Mouse (Mus musculus) ES-E14 (cell line): ENCODE measurements around the gene Ube2g1. TPM values are rescaled to one million over a fixed set of nuclear protein-coding genes. Genes with fewer than 3 reads are reported as not detected.
"Not testable (repeated sequence)": the region's sequence is repeated elsewhere in the genome, so short reads cannot be mapped to it uniquely, and the experiment has no call there.

Source experiments
- DNase-seq: peaks from one replicate; pipeline ENCODE4 v3.0.0-alpha.2; 2013; ENCODE audit warnings: low read depth, low spot score
- H3K27ac ChIP-seq: 2 replicates; pipeline ENCODE4 v1.5.1; 2012; ENCODE audit warnings: low read depth, mild to moderate bottlenecking, low read length, moderate library complexity, mixed read lengths; ENCODE audit not compliant: poor library complexity, insufficient read depth, severe bottlenecking
- H3K36me3 ChIP-seq: 2 replicates; pipeline ENCODE4 v1.6.1; 2012; ENCODE audit warnings: mild to moderate bottlenecking, low read length, moderate library complexity, mixed read lengths; ENCODE audit not compliant: control insufficient read depth, poor library complexity, insufficient read depth, severe bottlenecking
- H3K4me1 ChIP-seq, 2 experiments: fragments of 150-350 bp in 1 of 2; sonication (generic) in 1 of 2; 2 replicates each; pipeline ENCODE4 v1.6.1; 2012; ENCODE audit warnings: low read length in 2 of 2, mild to moderate bottlenecking in 1 of 2, mixed read lengths in 1 of 2; ENCODE audit not compliant: control insufficient read depth in 2 of 2, insufficient read depth in 2 of 2, poor library complexity in 1 of 2
- H3K4me3 ChIP-seq, 2 experiments: fragments of 150-350 bp in 1 of 2; sonication (generic) in 1 of 2; 2 replicates each; pipeline ENCODE4 v1.5.1; 2012; ENCODE audit warnings: low read length in 2 of 2, low read depth in 1 of 2, mild to moderate bottlenecking in 1 of 2, mixed read lengths in 1 of 2; ENCODE audit not compliant: insufficient read depth in 1 of 2, poor library complexity in 1 of 2, severe bottlenecking in 1 of 2
- H3K9ac ChIP-seq: 2 replicates; pipeline ENCODE4 v1.6.1; 2012; ENCODE audit warnings: low read depth, mild to moderate bottlenecking, low read length, mixed read lengths; ENCODE audit not compliant: poor library complexity, insufficient read depth, severe bottlenecking
- H3K9me3 ChIP-seq: fragments of 150-350 bp; sonication (generic); 2 replicates; pipeline ENCODE4 v1.6.1; 2012; ENCODE audit warnings: low read depth, mild to moderate bottlenecking, low read length; ENCODE audit not compliant: control insufficient read depth, insufficient read depth
- CHD2 ChIP-seq: IDR thresholded peaks from 2 replicates; pipeline ENCODE4 v1.6.1; 2014; ENCODE audit warnings: mild to moderate bottlenecking, low read depth, low read length, inconsistent platforms
- HCFC1 ChIP-seq: IDR thresholded peaks from 2 replicates; pipeline ENCODE4 v1.6.1; 2012; ENCODE audit warnings: low read length, inconsistent platforms, borderline replicate concordance; ENCODE audit not compliant: insufficient read depth
- MAFK ChIP-seq: IDR thresholded peaks from 2 replicates; pipeline ENCODE4 v1.6.1; 2014; ENCODE audit warnings: mild to moderate bottlenecking, low read depth, low read length, inconsistent platforms; ENCODE audit not compliant: insufficient read depth
- ZC3H11A ChIP-seq: IDR thresholded peaks from 2 replicates; pipeline ENCODE4 v1.6.1; 2012; ENCODE audit warnings: low read depth, mild to moderate bottlenecking, inconsistent platforms, low read length, borderline replicate concordance
- ZNF384 ChIP-seq: IDR thresholded peaks from 2 replicates; pipeline ENCODE4 v1.6.1; 2012; ENCODE audit warnings: low read depth, low read length, inconsistent platforms
- in situ Hi-C, 2 experiments: fragments of 600-800 bp; cut with MboI; formaldehyde crosslinking; loops; one replicate each; pipeline ENCODE4 v1.15.1; 2025; ENCODE audit warnings: low sequenced_read_pairs in 2 of 2, inconsistent platforms in 1 of 2; ENCODE audit not compliant: unreplicated experiment in 2 of 2
- total RNA-seq: library from RNA; depleted of rRNA; stranded (reverse); fragments of 300-350 nt; gene quantifications from 2 replicates; pipeline ENCODE4 v1.2.3, GENCODE M21; 2012

The Ube2g1 gene
- total RNA-seq, 1 experiment: 27.9 TPM

DNA sequence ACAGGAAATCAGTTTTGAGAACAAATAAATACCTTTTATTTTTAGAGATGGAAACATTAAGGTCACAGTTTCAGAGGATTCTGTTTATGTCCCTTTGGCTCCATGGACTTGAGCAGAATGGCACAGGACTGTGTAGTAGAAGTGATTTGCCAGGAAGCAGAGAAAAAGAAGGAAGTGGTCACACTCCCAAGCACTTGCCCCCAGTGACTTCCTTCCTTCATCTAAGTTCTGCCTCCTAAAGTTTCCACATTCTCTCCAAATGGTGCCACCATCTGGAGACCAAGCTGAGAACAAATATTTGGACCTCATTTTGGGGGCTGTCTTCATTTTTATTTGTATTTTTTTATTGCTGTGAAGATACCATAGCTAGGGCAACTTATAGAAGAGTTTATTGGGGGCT lies 90.2 kb downstream of the Ube2g1 start:
- Histone ChIP-seq H3K4me1 (0 out of 4 replicates have a peak, but pooled peaks cover 0 to 2% of the 10 kb centered on the region in 2 experiments), H3K4me3 (no peak overlapping the region), H3K27ac (no peak overlapping the region), H3K9ac (no peak overlapping the region), H3K9me3 (no peaks in the 10 kb centered on the region), H3K36me3 (peaks cover 3% of the 10 kb centered on the region; the same call in 1 of the 2 replicates)
- in situ Hi-C loops: no loop called here
- TF ChIP-seq ZNF384 (no peak), HCFC1 (no peak), ZC3H11A (no peak), MAFK (no peak), CHD2 (no peak)
- DNase-seq: no peak

DNA sequence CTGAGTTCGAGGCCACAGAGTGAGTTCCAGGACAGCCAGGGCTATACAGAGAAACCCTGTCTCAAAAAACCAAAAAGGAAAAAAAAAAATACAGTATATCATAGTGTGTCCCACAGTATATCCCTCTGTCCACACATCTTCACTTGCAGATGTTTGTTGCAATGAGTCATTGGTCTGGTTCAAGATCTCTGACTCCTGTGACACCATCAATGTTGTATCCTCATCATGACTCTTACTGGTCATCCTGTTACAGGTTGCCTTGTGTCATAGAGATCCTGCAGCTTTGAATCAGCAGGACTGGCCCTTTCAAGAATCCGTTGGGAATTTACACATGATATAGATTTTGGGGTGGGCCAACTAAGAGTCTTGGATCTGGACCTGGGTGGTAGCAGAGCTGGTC lies 98.0 kb downstream of the Ube2g1 start:
- H3K9ac ChIP-seq, H3K36me3 ChIP-seq, DNase-seq, H3K4me1 ChIP-seq, H3K9me3 ChIP-seq, in situ Hi-C loops, H3K4me3 ChIP-seq, H3K27ac ChIP-seq: not testable (repeated sequence)

DNA sequence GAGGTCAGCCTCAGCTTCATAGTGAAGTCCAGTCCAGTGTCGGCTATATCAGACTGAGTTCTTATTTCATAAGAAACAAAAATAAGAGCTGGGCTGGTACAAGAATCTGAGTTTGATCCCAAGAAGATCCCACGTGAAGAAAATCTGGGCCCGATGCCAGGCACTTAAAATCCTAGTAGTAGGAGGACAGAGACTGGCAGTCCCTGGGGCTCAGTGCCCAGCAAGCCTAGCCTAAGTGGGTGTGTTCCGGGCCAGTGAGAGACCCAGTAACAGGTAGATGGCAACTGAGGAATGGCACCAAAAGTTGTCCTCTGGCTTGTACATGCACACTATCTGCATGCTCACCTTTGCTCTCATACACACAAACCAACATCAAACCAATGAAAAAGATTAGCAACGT lies 105.6 kb downstream of the Ube2g1 start:
- no peak overlapping the region for H3K27ac ChIP-seq
- H3K9me3 ChIP-seq: no peaks in the 10 kb centered on the region
- in situ Hi-C loops: no loop called here
- no peaks in the 10 kb centered on the region for H3K4me1 ChIP-seq
- TF ChIP-seq ZNF384: no peak
- TF ChIP-seq HCFC1: no peak
- TF ChIP-seq MAFK: no peak
- TF ChIP-seq ZC3H11A: no peak
- peaks cover 4% of the 10 kb centered on the region for H3K36me3 ChIP-seq
- no peak for DNase-seq
- H3K9ac ChIP-seq: no peak overlapping the region
- H3K4me3 ChIP-seq: no peak overlapping the region

GRCm38 (mm10) chr11:72718161-72718560 lies 111.1 kb downstream of the Ube2g1 start:
- H3K4me1 ChIP-seq: no peaks in the 10 kb centered on the region
- H3K9ac ChIP-seq: no peak overlapping the region
- no peaks in the 10 kb centered on the region for H3K9me3 ChIP-seq
- in situ Hi-C loops: no loop called here
- no peak for TF ChIP-seq MAFK
- H3K36me3 ChIP-seq: no peaks in the 10 kb centered on the region; the same call in 1 of the 2 replicates
- H3K27ac ChIP-seq: no peak overlapping the region
- no peak for DNase-seq
- H3K4me3 ChIP-seq: no peak overlapping the region

GRCm38 (mm10) chr11:72723165-72723564 lies 116.1 kb downstream of the Ube2g1 start:
- Histone ChIP-seq H3K36me3 (no peaks in the 10 kb centered on the region), H3K9ac (no peak overlapping the region), H3K27ac (no peak overlapping the region), H3K4me1 (no peaks in the 10 kb centered on the region), H3K9me3 (no peaks in the 10 kb centered on the region), H3K4me3 (no peak overlapping the region)
- DNase-seq: no peak
- in situ Hi-C loops: no loop called here
- TF ChIP-seq HCFC1 (no peak), MAFK (no peak)
